Mouse (Mus musculus) brain, embryonic 18.5 days (tissue): ENCODE data around the gene Zfp652.

Experiments
- DNase-seq: peaks from one replicate; pipeline ENCODE4 v3.0.0-alpha.2; 2012; ENCODE audit warnings: low read depth, low spot score

The Zfp652 gene

DNA sequence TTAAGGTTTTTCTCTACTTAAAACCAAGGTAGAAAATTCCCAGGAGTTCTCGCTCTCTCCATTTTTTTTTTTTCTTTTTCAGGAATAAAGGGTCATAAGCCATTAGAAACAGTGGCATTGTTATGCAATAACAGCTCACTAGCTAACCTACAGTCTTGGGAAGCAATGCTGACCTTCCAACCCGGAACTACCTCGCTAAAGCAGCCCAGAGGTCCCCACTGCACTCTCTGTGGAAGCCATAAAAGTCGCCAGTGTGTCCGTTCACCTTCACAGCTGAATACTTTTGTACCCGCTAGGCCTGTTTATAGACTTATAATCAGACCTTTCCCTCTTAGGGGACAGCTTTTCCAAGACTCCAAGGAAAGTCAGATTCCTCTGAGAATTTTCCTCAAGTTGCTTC is 55.8 kb downstream of the Zfp652 start:
- DNase-seq: no peak

DNA sequence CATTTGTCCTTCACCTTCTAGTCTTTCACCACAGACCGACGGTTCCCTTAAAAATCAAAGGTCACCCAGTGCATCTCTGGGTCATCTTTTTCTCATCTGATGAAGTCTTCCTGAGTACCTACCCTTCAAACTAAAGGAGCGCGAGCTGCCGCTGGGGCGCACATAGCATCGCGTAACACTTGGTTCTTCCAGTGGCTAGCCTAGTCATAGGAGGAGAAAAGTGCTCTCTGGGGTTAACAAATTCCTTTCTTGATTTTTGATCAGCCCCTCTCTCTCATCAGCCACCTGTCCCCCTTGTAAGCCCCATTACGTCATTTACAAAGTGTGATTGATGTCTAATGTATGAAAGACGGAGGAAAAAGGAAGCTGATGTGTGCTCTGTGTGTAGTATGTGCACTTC is 56.7 kb downstream of the Zfp652 start:
- DNase-seq: no peak

DNA sequence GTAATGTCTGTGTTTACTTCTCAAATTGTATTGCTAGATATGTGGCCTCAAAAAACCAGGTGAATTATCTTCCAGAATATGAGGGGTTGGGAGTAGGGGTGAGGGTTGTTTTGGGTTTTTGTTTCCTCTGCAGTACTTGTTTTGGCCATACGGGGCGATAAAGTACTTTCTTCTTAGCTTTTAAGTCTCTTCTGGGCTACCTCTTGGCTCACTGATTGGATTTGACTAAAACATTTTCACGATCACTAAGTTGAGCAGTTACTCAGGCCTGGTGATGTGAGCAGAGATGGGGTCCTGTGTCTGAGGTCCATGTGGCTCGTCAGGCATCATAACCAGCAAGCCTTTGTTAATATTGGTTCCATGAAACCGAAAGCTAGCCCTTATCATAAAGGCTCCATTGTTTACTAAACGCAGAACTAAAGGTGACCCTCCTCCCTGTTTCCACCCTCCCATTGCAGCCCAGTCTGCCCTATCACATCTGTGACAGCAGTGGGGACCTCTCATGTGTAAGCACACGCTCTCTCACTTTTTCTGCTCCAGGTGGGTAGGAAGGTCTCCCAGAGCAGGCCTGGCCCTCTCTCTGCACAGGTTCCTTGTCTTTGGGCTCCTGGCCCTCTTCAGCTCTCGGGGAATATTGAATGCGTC is 58.4 kb downstream of the Zfp652 start:
- no peak for DNase-seq

DNA sequence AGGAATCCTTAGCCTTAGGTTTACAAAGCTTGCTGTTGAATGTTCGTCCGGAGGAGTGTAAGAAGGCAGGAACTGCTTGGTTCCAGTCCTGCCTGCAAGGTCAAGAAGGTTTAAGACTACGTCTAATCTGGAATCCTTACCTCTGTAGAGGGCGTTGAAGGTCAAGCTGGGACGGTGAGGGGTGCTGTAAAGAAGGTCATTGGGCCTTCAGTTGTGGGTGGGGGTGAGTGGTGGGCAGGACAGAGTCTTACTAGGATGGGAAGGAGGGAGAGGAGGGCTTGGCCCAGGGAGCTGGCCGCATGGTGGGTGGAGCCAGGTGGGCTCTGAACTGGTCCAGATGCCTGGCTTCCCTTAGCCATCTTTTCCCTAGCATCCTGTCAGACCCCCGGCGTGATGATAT is 59.2 kb downstream of the Zfp652 start:
- no peak for DNase-seq

DNA sequence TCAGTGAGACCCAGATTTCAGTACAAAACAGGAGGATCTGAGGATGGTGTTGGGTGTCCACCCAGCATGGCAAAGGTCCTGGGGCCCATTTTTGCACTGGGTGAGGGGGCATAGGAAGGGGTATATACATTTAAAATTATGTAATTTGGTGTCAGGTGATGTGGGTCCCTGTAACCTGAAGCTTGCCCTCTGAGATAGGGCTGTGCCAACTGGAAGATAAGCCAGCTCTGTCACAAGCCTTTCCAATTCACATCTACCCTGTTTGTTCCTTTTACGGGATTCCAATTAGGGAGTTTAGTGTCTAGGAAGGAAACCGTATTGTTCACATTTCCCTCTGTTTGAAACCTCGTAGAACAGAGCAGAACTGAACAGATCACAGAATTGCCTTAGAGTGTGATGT is 60.8 kb downstream of the Zfp652 start:
- no peak for DNase-seq

DNA sequence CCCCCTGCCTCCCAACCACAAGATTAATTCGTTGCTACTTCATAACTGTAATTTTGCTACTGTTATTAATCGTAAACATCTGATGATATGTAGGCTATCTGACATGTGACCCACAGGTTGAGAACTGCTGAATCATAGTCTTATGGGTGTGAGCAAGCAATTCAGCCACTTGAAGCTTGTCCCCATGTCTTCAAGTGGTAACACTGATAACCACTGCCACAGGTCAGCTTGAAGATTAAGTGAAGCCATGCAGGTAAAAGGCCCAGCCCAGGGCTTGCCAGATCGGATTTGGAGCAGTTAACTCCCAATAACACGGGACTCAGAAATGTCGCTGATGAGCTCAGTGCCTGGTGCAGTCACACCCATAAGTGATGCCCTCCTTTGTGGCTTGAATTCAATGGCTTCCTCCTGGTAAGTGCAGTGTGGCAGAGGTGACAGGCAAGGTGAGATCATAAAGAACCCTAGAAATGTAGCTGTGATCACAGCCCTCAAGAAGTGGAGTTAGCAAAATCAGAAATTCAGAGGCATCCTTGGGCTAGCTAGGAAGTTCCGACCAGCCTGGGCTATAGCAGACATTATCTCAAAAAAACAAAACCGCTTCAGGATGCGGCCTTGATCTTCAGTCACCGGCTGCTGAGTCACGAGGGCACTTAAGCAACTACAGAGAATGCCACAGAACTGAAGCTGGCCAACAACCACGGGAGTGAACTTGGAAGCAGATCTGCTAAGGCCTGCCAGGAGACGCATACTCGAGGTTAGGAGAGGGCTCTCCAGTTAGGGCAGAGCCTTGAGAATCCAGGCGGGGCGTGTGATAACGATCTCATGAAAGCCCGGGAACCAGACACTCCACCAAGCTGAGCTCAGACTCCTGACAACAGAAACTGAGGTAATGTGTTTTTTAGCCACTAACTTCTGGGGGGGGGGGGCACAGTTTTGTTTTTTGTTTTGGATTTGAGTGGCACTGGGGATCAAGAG is 65.1 kb downstream of the Zfp652 start:
- DNase-seq: no peak

DNA sequence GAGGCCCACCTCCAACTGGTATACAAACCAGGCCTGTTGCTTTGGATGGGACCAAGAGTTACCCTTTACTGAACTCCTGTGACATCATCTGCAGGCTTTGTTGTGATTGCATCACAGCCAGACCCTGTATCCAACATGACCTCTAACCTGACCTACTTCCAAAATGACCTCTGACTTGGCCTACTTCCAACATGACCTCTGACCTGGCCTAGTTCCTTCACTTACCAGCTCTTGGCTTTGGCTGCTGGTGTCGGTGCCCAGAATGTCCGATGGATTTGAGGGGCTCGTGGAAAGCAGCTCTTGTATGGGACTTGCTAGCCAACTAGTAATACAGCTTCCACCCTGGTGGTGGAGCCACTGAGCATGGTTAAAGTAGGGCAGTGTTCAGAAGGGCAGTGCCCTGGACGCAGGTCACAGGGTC is 66.4 kb downstream of the Zfp652 start:
- DNase-seq: no peak

DNA sequence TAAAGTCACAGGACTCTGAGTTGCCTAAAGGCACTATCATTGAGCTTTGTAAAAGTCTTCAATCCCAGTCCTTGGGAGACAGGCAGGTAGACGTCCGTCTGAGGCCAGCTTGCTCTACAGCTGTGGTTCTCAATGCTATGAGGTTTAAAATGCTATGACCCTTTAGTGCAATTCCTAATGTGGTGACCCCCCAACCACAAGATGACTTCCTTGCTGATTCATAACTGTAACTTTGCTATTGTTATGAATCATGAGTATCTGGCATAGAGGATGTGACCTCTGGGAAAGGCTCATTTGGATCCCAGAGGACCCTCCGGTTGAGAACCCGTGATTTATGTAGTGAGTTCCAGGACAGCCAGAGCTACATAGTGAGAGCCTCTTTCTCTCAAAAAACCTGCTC is 66.9 kb downstream of the Zfp652 start:
- DNase-seq: no peak

DNA sequence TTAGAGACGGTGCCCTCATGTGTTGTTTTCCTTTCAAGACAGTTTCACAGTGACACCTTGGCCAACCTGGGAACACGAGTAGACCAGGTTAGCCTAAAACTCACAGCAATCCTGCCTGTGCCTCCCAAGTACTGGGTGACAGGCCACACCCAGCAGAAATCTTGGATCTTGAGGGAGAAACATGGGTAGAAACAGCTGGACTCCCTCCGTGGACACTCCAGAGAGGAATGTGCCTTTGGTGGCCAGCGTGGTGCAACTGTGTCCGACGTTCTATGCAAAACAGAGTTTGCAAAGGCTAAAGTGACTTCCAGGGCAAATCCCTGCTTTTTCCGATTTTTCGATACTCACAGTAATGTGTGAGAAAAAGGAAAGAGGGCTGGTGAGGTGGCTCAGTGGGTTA is 68.0 kb downstream of the Zfp652 start:
- no peak for DNase-seq

DNA sequence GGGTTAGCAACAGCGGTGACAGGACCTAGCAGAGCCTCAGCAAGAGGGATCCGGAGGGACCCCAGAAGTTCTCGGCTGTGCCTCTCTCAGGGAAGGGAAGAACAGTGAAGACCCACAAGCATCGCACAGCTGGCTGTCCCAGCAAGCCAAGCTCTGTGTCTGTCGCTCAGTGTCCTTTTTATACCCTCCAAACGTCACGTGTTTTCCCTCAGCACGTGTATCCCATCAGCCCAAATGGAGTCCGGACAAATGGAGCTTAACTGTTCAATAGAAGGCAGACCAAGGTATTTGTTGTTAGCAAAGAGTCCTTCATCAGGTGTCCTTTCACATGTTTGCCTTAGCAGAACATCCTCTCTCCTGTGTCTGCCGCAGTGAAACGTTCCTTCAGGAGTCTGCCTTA is 69.1 kb downstream of the Zfp652 start:
- DNase-seq: no peak

DNA sequence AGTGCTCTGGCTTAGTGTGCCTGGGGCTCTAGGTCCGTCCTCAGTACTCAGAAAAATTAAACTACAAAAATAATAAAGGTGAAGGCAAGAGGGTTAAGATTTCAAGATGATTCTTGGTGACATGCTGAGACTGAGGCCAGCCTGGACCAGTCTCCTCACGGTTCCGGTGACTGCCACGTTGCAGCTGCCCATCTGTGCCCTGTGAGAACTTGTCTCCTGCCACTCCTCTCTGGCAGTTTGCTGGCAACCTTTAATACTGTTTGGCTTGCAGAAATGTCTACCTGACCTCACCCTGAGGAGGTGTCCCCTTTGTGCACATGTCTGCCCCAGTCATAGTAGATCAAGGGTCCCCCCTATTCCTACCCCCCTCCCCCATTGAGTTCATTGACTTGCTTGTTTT is 71.0 kb downstream of the Zfp652 start:
- DNase-seq: no peak

DNA sequence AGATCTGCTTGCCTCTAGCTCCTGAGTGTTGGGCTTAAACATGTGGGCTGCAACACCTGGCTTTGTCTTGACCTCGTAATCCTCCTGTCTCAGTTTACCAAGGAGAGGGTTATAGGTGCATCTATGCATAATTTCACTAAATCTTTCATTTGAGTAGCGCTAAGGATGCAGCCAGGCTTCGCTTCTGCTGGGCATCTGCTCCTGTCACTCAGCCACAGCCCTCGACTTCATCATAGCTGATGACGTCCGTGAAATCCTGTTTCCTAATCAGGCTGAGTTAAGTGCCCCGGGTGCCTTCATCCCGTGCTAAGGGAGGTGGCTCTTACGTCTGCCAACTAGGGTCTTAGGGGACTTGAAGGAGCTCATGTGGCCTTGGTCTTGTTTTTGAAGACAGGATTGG is 71.5 kb downstream of the Zfp652 start:
- no peak for DNase-seq

DNA sequence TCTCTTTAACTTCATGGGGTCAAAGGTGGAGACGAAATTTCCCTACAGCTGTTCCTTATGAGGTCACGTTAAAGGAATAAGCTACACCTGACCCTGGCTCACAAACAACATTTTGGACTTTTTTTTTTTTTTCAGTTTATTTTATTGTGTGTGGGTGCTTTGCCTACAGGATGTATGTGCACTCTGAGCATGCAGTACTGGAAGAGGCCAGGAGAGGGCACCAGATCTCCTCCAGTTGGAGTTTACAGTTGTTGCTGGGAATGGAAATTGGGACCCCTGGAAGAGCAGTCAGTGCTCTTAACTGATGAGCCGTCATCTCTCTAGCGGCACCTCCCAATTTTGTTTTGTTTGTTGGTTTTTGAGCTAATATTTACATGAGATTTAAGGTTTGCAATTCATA is 73.2 kb downstream of the Zfp652 start:
- DNase-seq: no peak

DNA sequence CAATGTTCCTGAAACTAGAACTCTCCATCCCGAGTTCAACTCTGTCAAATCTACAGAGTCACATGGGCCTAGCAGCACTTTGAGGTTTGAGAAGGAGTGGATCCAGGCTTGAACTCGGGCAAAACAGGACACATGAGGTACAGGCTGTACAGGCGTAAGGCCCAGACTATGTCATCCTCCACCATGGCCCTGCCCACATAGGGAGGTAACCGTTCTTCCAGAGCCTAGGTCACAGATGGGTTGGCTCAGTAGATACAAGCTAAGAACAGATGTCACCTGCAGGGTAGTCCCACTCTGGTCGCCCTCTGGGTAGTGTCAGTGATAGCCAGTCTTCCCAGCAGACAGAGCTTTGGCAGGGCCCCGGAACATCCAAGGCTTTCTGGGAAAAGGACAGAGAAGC is 74.0 kb downstream of the Zfp652 start:
- no peak for DNase-seq

DNA sequence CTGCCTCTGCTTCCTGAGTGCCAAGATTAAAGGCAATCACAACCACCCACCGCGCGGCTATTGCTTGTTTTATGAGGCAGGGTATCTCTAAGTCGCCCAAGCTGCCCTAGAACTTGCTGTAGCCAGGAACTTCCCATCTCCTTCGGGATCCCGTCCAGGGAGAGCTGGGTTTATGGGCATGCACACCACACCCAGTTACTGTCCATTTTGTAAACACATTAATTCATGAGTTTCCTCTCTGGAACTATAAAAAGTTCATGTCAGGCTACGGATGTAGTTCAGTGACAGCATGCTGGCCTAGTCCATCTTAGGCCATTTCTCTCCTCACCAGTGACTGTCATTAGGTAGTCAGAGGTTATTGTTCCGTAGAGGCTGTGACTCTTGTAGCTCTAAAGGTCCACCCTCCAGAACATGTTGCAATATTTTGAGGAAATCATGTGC is 77.0 kb downstream of the Zfp652 start:
- DNase-seq: no peak

DNA sequence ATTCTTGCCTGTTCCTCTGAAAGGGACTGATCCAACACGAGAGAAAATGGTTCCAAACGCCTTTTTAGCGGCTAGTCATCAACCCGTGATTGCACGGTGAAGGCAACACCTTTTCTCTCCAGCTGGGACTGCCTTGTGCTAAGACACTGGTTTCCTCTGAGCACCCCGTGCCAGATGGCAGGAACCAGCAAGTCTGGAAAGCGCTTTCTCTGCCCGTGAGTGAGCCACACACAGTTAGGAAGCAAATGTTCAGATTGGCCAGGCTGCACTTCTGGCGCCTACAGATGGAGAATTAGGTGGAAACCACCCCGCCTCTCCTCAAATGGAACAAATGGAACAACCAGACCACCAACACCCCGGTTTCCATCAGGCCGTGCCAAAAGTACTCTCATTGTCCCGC is 79.3 kb downstream of the Zfp652 start:
- no peak for DNase-seq

DNA sequence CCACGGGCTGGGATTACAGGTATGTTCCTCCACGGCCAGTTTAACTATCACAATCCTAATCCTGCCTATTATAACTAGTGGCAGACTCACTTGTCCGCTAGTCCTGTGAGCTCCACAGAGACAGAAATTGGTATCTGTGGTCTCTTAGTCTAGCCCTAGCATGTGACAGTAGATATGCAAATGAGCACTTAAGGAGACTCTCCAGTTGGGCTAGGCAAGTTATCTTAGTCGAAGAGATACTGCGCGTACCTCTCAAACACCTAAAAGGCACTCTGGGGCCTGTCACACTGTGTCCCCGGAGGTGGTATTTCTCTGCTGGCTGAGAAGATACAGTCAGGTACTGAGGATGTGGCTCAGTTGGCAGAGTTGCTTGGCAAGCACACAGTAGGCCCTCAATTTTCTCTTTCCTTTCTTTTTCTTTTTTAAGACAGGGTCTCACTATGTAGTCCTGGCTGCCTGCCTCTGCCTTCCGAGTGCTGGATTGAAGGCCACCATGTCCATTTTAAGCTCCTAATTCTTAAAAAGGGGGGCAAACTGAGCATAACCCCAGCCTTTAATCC is 80.6 kb downstream of the Zfp652 start:
- no peak for DNase-seq

DNA sequence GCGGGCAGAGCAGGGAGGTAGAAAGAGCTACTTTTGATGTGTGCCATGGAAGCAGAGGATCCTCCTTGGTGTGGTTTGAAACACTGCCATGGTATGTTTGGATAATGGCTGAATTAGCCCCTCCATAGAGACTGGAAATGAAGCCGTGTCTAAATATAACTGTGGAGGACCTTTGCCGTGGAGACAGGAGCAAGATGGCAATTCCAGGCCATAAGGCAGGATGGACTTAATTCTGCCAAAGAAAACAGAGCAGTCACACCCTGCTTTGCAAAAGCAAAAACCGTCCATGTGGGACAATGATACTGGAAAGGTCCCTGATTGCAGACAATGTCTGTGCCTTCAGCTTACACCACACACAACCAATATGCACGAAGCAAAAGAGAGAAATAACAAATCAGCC is 81.7 kb downstream of the Zfp652 start:
- no peak for DNase-seq

DNA sequence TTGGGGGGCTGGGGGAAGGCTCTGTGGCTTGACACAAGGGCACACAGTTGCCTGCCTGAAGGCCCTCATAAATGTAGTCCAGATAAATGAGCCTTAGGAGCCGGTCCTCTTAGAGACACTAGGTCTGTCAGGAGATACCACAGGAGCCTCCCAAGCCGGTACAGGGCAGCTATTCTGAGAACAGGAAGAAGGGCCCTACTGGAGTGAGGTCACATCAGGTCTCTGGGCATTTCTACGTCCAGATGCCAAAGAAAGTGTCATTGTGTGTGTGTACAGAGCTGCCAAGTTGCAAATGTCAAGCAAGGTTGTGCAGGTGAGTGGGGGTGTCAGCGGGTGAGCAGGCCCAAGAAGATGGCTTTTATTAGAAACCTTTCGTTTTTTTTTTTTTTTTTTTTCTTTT is 83.1 kb downstream of the Zfp652 start:
- DNase-seq: no peak

DNA sequence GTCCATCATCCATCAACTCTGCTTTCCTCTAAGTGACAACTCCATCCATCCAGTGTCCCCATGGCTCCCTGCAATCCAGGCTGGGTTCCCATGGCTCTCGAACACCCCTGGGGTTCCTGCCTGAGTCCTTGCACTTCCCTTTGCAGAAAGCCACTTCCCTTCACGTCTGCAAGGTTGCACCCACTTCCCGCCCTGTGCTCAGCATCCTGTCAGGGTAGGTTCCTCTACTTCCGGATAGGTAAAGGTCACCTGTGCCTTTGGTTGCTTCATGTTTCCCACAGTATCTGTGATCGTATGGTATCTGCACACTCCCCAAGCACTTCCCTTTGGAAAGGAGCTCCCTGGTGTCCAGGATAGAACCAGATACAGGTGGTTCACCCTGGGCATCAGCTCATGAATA is 92.5 kb downstream of the Zfp652 start:
- no peak for DNase-seq

DNA sequence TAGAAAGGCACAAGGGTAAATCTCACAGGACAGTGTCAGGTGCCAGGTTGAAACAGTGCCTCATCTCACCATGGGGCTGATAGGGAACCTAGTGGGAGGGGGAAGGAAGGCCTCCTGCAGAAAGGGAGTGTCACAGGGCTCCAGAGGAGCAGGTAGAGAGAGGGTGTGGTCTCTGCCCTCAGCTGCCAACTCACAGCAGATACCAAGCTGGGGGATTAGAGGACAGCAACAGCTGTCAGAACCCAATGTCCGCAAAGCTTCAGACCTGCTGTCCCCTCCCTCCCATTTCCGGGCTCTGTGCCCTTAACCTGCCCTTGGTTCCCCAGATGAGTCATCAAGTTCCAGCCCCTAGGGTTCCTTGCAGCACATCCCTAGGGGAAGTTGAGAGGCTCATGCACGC is 93.1 kb downstream of the Zfp652 start:
- no peak for DNase-seq

DNA sequence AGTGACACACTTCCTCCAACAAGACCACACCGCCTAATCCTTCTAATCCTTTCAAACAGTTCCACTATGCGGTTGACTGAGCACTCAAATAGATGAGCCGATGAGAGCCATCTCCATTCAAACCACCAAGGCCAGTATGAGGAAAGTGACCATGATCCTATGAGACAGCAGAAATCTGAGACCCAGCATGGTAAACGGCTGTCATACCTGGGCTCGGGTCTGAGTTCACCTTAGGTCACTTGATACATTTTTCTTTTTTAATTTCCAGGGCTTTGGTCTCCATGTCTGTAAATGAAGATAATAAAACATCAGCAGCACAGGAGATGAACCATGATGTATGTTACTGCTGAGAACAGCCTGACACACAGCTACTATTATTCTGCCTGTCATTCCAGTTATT is 95.4 kb downstream of the Zfp652 start:
- no peak for DNase-seq
